Mouse (Mus musculus) MEL-GATA-1-ER (cell line): ENCODE results near the gene Capn2.

ENCODE experiments used
- DNase-seq: peaks from one replicate; pipeline ENCODE4 v3.0.0-alpha.2; 2012; ENCODE audit warnings: low read depth; ENCODE audit errors: extremely low read depth

The Capn2 gene

DNA sequence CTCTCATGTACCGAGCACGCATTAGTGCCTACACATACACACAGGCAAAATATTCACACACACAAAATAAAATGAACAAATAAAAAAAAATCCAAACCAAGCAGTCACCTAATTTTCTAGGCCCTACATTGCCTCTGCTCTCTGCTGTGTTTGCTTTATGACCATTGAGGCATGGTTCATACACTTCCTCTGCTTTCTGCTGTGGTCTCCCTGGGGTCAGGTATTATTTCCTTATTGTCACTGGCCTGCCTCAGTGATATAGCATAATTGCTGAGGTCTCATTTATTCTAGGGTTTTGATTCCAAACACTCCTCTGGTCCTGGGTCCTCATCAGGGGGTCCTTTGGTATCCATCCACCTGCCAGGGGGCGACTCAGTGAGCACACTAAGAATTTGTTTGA, 8.2 kb upstream of the Capn2 start:
- DNase-seq, result no peak

GRCm38 (mm10) chr1:182523692-182524091, 6.3 kb upstream of the Capn2 start:
- DNase-seq, result no peak

GRCm38 (mm10) chr1:182522961-182523360, 5.6 kb upstream of the Capn2 start:
- no peak for DNase-seq

DNA sequence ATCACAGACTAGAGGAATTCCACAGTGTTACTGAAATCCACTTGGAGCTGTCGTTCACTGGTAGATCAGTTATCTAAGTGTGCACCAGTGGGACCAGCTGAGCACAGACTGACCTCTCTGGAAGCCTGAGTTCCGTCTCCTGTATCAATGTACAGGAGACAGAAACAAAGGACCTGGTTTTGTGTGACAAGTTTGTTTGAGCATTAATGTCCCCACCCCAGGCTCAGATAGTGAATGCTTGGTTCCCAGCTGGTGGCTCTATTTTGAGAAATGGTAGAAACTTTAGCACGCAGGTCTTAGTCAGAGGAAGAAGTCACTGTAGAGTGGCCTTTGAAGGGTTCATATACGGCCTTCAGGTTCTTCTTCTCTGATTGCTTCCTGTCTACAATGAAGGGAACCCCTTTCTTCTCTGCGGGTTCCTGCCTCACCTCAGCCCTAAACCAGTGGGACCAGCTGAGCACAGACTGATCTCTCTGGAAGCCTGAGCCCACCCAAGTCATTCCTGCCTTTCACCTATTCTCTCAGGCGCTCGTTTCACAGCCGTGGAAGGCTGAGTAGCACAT, 3.6 kb upstream of the Capn2 start:
- DNase-seq, result no peak

- no peak for DNase-seq
These were observed 2.9 kb upstream of the Capn2 start for GRCm38 (mm10) chr1:182520091-182520937.

GRCm38 (mm10) chr1:182519341-182519740, 1.9 kb upstream of the Capn2 start:
- no peak for DNase-seq

DNA sequence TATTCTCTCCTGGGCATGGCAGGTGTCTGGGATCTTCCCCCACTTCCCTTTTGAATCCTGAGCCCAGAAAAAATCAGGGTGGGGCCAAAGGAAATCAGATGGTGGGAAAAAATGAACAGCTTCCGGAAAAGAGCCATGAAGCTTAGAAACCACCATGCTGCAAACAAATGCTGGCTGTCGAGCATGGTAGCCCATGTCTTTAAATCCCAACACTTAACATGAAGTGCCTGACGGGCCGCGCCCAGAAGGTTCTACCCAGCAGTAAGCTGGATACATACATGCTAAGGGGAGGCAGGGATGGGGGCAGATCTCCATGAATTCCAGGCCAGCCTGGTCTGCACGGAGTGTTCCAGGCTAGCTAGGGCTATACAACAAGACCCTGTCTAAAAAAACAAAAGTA, 1.4 kb upstream of the Capn2 start:
- no peak for DNase-seq

GRCm38 (mm10) chr1:182518143-182518680, 804 bp upstream of the Capn2 start:
- no peak for DNase-seq

GRCm38 (mm10) chr1:182517677-182518011, 236 bp upstream of the Capn2 start:
- no peak for DNase-seq

DNA sequence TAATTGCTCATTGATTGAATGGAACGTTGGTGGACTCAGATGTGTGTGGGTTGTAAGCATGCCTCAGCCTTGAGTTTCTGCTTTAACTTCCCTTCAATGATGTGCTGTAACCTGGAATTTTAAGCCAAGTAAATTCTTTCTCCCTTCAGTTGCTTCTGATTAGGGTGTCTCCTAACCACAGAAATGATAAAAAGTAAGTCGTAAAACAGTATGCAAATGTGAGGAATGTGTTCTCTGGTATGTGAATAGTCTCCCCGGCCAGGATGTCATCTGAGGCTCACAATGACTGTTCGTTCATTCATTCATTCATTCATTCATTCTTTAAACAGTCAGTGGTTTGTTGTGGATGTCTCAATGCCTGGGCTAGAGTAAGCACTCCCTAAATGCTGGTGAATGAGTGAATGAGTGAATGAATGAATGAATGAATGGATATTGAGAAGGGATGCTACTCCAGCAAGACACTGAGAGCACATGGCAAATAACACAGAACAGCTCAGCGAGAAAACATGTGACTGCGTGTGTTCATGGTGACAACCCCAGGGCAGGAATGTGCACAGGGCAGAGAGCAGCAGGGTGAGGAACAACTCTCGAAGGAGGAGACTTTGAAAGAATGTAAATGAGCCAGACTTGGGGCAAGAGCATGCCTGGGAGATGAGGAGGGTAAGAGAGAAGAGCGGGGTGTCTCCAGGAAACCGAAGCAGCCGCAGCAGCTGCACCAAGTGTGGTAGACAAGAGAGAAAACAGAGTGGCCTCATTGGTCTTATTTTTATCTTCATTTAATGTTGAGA, 2.4 kb downstream of the Capn2 start:
- DNase-seq, result no peak

DNA sequence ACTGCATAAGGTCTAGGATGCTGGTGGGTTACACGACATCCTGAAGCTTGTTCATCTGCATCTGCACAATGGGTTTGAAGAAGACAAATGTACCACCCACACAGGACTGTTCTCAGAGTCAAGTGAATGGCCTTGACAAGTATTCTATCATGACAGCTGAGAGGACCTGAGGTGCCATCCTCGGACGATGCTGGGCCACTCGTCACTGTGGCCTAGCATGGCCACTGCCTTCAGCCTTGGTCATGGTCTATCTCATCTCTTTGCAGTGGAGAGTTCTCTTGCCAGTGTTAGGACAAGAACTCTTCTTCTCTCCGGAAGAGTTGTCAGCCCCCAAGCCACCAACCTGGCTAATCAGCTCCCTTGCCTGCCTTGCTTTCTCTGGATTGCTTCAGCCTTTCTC, 3.7 kb downstream of the Capn2 start:
- no peak for DNase-seq

- no peak for DNase-seq
These were observed 4.5 kb downstream of the Capn2 start for GRCm38 (mm10) chr1:182512901-182513410.

GRCm38 (mm10) chr1:182511778-182512177, 5.6 kb downstream of the Capn2 start:
- DNase-seq, result no peak

- DNase-seq, result no peak
These were observed 6.3 kb downstream of the Capn2 start for GRCm38 (mm10) chr1:182511073-182511472.

GRCm38 (mm10) chr1:182509110-182509797, 8.2 kb downstream of the Capn2 start:
- DNase-seq, result no peak

- peak; percentile 87 for DNase-seq
These were observed 11.0 kb downstream of the Capn2 start for GRCm38 (mm10) chr1:182506229-182506986.

- no peak for DNase-seq
These were observed 12.1 kb downstream of the Capn2 start for GRCm38 (mm10) chr1:182505291-182505690.

DNA sequence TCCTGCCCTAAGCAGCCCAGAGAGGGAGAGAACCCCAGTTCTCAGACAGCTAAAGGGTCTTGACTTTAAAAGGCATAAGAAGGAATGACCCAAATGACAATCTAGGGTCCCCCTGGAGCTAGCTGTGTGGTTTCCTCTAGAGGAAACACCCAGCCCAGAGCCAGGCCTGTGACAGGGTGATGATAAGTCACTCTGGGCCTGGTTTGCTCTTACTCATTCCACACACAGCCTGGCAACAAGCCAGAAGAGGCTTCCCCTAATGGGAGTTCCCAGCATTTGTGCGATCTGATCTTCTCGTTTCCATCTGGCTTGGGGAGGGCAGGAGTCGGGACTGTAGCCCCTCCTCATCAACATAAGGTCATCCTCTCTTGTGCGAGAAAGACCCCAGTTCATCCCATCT, 13.2 kb downstream of the Capn2 start:
- peak; percentile 94 for DNase-seq

GRCm38 (mm10) chr1:182503206-182503900, 14.1 kb downstream of the Capn2 start:
- no peak for DNase-seq

GRCm38 (mm10) chr1:182502491-182503050, 14.8 kb downstream of the Capn2 start:
- DNase-seq, result no peak
